Mouse (Mus musculus) liver, postnatal 0 days (tissue): ENCODE measurements around the gene Brca1. TPM values are rescaled to one million over a fixed set of nuclear protein-coding genes. Genes with fewer than 3 reads are reported as not detected.

Source experiments
- ATAC-seq: fragments of 200-750 bp; cut with Nextera tagmentation; 2 replicates; pipeline ENCODE4 v1.8.0; 2017; ENCODE audit warnings: mild to moderate bottlenecking, moderate library complexity
- DNase-seq: peaks from one replicate; pipeline ENCODE4 v3.0.0-alpha.2; 2016
- H3K27ac ChIP-seq: fragments of 300-500 bp; sonication (generic); 2 replicates; pipeline ENCODE4 v1.5.1; 2014; ENCODE audit warnings: antibody characterized with exemption, moderate library complexity, mild to moderate bottlenecking, low read depth
- H3K27me3 ChIP-seq: fragments of 300-500 bp; sonication (generic); 2 replicates; pipeline ENCODE4 v1.6.1; 2014; ENCODE audit warnings: low read length, control low read depth, mixed read lengths; ENCODE audit not compliant: insufficient read depth
- H3K36me3 ChIP-seq: fragments of 300-500 bp; sonication (generic); replicated peaks from 2 replicates; pipeline ENCODE4 v1.6.1; 2014; ENCODE audit warnings: mild to moderate bottlenecking, control low read depth, low read length, moderate library complexity, mixed read lengths; ENCODE audit not compliant: insufficient read depth
- H3K4me1 ChIP-seq: fragments of 300-500 bp; sonication (generic); 2 replicates; pipeline ENCODE4 v1.6.1; 2014; ENCODE audit warnings: antibody characterized with exemption, mild to moderate bottlenecking, control low read depth; ENCODE audit not compliant: insufficient read depth
- H3K4me2 ChIP-seq: fragments of 300-500 bp; sonication (generic); 2 replicates; pipeline ENCODE4 v1.6.1; 2014; ENCODE audit warnings: low read depth, mild to moderate bottlenecking, low read length, moderate library complexity, mixed read lengths
- H3K4me3 ChIP-seq: fragments of 300-500 bp; sonication (generic); 2 replicates; pipeline ENCODE4 v1.5.1; 2014; ENCODE audit warnings: low read depth, low read length
- H3K9ac ChIP-seq: fragments of 300-500 bp; sonication (generic); replicated peaks from 2 replicates; pipeline ENCODE4 v1.6.1; 2014; ENCODE audit warnings: mild to moderate bottlenecking, moderate library complexity
- H3K9me3 ChIP-seq: fragments of 300-500 bp; sonication (generic); 2 replicates; pipeline ENCODE4 v1.6.1; 2016; ENCODE audit warnings: mild to moderate bottlenecking, control low read depth, low read length, mixed read lengths
- CTCF ChIP-seq: sonication (generic); IDR thresholded peaks from 2 replicates; pipeline ENCODE4 v1.5.1; 2016; ENCODE audit warnings: antibody characterized with exemption, low read depth
- EP300 ChIP-seq: IDR thresholded peaks from 2 replicates; pipeline ENCODE4 v1.6.1; 2016; ENCODE audit warnings: antibody characterized with exemption, low read depth, mild to moderate bottlenecking
- WGBS: fragments of 180-500 bp; shearing (Covaris S2); extraction: QIAGEN DNeasy Blood & Tissue Kit; methylation state at CpG from one replicate; pipeline ENCODE4 v1.1.7; 2014; ENCODE audit not compliant: insufficient replicate concordance; 5-methylcytosine and 5-hydroxymethylcytosine counted together
- polyA plus RNA-seq: library from polyadenylated mRNA; unstranded; fragments of >200 nt; fragmentation: Nextera tagmentation; extraction: Ambion mirVana; gene quantifications from 2 replicates; pipeline ENCODE4 v1.2.1, GENCODE M21; 2015

Brca1 gene
- 3.9 and 5.0 TPM in 2 replicates for polyA plus RNA-seq

DNA sequence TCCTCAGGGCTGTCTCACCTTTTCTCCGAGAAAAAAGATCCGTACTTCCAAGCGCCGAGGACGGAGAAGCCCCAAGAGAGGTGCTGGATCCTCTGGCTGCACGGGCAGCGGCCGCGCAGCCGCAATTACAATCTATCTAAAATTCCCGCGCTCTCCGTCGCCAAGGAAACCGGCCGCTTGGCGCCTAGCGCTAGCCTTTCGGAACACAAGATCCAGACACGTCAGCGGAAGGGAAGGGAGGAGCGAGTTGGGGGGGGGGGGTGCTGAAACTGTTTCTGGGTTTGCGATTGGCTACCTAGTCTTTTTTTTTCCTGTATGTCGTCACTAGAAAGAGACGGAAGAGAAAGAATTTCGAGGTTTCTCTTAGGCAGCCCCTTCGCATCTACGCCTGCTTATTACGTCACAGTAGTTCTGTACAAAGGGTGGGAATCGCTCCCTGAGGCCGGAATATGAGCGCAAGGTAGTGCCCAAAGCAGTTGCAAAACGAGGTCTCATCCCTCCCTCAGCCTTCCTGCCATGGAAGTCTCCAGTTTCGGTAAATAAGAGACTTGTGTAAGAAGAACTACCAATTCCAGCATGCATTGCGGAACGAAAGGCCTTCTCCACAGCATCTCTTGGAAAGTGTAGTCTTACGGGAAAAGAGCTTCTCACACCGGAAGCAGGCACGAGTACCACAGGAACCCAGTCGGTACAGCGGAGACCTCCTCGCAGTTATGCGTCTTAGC is at the start of gene Brca1, which contains the start of gene Nbr1:
TSS of gene Brca1 (minus strand) at position 205 of the 725 bp plus-strand sequence.
TSS of gene Nbr1 (plus strand) at position 399 of the 725 bp plus-strand sequence.
- Histone ChIP-seq H3K36me3 (peaks cover 17% of the 10 kb centered on the region), H3K27me3 (no peaks in the 10 kb centered on the region), H3K9ac (peak within 1 kb of the TSS; percentile 89), H3K4me1 (peaks cover 21% of the 10 kb centered on the region), H3K9me3 (no peaks in the 10 kb centered on the region), H3K27ac (peak within 1 kb of the TSS; percentile 93), H3K4me3 (peak within 1 kb of the TSS; percentile 75), H3K4me2 (peak within 1 kb of the TSS; percentile 82)
- peak; percentile 68 for ATAC-seq
- WGBS: under 1% methylated on average over 43 of the region's 43 CpGs
- DNase-seq: peak; percentile 97
- TF ChIP-seq CTCF (no peak), EP300 (0 out of 2 replicates have a peak, but pooled peaks have one; percentile 54)

GRCm38 (mm10) chr11:101599156-101599555 is 47.4 kb upstream of the Brca1 start, which contains the start of gene Gm11634:
Gm11634 (minus strand) TSS chr11:101599256.
- 67% methylated on average over 6 of the region's 6 CpGs for WGBS
- ATAC-seq (no peak), DNase-seq (no peak)
- Histone ChIP-seq H3K27ac (no peak within 1 kb of the TSS), H3K9me3 (no peaks in the 10 kb centered on the region), H3K9ac (no peak within 1 kb of the TSS), H3K27me3 (no peaks in the 10 kb centered on the region), H3K4me2 (no peak within 1 kb of the TSS), H3K4me3 (no peak within 1 kb of the TSS), H3K36me3 (no peaks in the 10 kb centered on the region), H3K4me1 (no peaks in the 10 kb centered on the region)
- TF ChIP-seq EP300 (no peak), CTCF (no peak)

DNA sequence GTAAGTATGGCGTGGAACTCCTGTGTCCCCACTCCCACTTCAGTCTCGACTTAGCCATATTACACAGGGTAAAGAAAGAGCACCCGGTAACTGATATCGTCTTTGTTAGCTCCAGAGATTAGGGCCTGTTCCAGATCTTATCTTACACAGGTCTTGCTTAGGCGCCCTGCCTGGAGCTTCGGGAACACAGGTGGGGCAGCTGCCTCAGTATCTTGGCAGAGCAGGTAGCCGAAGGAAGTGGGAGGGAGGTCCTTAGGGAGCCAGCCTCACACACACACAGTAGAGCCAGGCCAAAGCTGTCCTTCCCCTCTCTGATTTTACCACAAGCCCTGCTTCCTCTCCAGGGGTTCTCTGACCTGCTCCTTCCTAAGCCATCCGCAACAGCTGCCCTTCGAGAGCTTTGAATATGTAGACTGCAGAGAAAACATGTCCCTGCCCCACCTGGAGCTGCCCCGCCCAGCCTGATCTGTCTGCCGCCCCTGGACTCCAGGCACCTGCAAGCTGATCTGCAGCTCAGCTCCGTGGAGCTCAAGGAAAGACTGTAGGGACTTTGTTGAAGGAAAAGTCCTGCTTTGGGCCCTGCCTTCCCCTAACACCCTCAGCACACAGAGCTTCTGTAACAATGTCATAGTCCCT is 38.4 kb upstream of the Brca1 start:
- H3K36me3 ChIP-seq: peaks cover 27% of the 10 kb centered on the region
- no peak overlapping the region for H3K4me2 ChIP-seq
- WGBS: 68% methylated on average over 12 of the region's 12 CpGs
- no peak for DNase-seq
- no peaks in the 10 kb centered on the region for H3K27me3 ChIP-seq
- H3K9ac ChIP-seq: no peak overlapping the region
- H3K4me3 ChIP-seq: no peak overlapping the region
- H3K4me1 ChIP-seq: peaks cover 6% of the 10 kb centered on the region; the same call in 1 of the 2 replicates
- TF ChIP-seq CTCF (no peak), EP300 (no peak)
- ATAC-seq: no peak
- H3K27ac ChIP-seq: no peak overlapping the region
- no peaks in the 10 kb centered on the region for H3K9me3 ChIP-seq

DNA sequence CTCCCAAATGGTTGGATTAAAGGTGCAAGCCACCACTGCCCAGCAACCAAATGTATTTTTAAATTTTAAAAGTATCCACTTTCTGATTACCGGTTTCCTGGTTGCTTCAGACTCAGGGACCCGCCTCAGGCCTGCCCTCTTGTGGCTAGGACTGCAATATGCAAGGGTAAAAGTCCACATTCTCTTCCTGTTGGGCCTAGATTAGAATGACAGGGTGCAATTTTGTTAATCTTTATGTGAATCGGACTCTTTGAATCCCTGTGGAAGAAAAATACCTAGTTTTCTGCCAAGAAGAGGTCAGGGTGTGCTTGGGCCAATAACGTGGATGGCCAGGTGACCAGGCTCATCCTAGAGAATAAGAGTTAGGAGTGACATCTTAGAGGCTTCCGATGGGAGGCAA is 37.7 kb upstream of the Brca1 start:
- H3K4me1 ChIP-seq: peaks cover 6% of the 10 kb centered on the region; the same call in 1 of the 2 replicates
- H3K9ac ChIP-seq: no peak overlapping the region
- ATAC-seq: peak; percentile 67
- H3K4me3 ChIP-seq: no peak overlapping the region
- peaks cover 27% of the 10 kb centered on the region for H3K36me3 ChIP-seq
- no peaks in the 10 kb centered on the region for H3K27me3 ChIP-seq
- H3K27ac ChIP-seq: no peak overlapping the region
- H3K4me2 ChIP-seq: no peak overlapping the region
- no peaks in the 10 kb centered on the region for H3K9me3 ChIP-seq
- peak; percentile 81 for DNase-seq
- 30% methylated on average over 5 of the region's 5 CpGs for WGBS
- TF ChIP-seq EP300 (no peak), CTCF (peak; percentile 88)

DNA sequence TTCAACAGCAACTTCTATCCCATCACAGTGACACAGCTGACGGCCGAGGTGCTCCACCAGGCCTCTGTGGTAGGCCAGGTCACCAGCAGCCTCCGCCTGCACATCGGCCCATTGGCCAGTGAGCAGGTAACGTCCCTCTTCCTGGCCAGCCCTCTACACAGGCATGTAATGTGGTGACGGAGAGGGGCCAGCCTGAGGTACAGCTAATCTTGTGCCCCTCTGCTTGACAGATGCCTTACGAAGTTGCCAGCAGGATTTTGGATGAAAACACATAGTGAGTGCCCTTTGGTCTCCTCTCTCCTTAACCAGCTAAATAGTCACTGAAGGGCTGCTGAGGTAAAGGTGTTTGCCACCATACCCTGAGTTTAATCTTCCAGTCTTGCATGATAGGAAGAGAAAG is 37.1 kb upstream of the Brca1 start:
- Histone ChIP-seq H3K27ac (no peak overlapping the region), H3K4me1 (peaks cover 6% of the 10 kb centered on the region; the same call in 1 of the 2 replicates), H3K4me3 (no peak overlapping the region), H3K27me3 (no peaks in the 10 kb centered on the region), H3K4me2 (no peak overlapping the region), H3K9ac (no peak overlapping the region), H3K36me3 (peaks cover 27% of the 10 kb centered on the region), H3K9me3 (no peaks in the 10 kb centered on the region)
- WGBS: 83% methylated on average over 7 of the region's 7 CpGs
- TF ChIP-seq EP300: no peak
- no peak for TF ChIP-seq CTCF
- DNase-seq: no peak
- no peak for ATAC-seq

DNA sequence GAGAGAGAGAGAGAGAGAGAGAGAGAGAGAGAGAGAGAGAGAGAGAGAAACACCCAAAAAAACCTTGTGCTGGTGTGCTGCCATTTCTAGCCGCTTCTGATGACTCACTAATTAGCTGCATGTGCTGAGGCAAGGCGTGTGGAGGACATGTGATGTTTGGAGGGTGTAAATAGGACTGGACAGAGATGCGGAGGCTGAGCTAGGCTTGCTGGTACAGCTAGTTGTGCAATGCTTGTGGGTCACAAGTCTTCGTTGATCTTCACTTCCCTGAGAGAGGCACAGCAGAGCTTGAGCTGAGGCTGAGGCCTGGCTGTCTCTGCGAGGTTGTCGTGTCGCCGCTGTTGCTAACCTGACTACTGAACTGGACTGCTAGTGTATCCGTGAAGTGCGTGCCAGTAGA is 35.9 kb upstream of the Brca1 start:
- no peak overlapping the region for H3K4me3 ChIP-seq
- peak overlapping the region; percentile 39; the same call in 1 of the 2 replicates for H3K27ac ChIP-seq
- ATAC-seq (peak; percentile 51), DNase-seq (peak; percentile 26)
- H3K27me3 ChIP-seq: no peaks in the 10 kb centered on the region
- 71% methylated on average over 10 of the region's 10 CpGs for WGBS
- H3K9me3 ChIP-seq: no peaks in the 10 kb centered on the region
- H3K4me1 ChIP-seq: peaks cover 6% of the 10 kb centered on the region
- no peak overlapping the region for H3K9ac ChIP-seq
- peaks cover 27% of the 10 kb centered on the region for H3K36me3 ChIP-seq
- H3K4me2 ChIP-seq: no peak overlapping the region
- TF ChIP-seq CTCF: no peak
- TF ChIP-seq EP300: no peak
